Mouse (Mus musculus) G1E-ER4 (cell line): ENCODE data around the gene Mllt11. TPM values are rescaled to one million over a fixed set of nuclear protein-coding genes. Genes with fewer than 3 reads are reported as not detected.

Experiments used
- GATA1 ChIP-seq: IDR thresholded peaks from one replicate; pipeline ENCODE4 v1.8.0; 2012; ENCODE audit warnings: low read length, inconsistent platforms
- polyA plus RNA-seq: library from polyadenylated mRNA; stranded (reverse); fragments of >175 nt; gene quantifications from 2 replicates; pipeline ENCODE4 v1.2.3, GENCODE M21; 2012

The Mllt11 gene
- polyA plus RNA-seq, 1 experiment: 2.4 TPM

DNA sequence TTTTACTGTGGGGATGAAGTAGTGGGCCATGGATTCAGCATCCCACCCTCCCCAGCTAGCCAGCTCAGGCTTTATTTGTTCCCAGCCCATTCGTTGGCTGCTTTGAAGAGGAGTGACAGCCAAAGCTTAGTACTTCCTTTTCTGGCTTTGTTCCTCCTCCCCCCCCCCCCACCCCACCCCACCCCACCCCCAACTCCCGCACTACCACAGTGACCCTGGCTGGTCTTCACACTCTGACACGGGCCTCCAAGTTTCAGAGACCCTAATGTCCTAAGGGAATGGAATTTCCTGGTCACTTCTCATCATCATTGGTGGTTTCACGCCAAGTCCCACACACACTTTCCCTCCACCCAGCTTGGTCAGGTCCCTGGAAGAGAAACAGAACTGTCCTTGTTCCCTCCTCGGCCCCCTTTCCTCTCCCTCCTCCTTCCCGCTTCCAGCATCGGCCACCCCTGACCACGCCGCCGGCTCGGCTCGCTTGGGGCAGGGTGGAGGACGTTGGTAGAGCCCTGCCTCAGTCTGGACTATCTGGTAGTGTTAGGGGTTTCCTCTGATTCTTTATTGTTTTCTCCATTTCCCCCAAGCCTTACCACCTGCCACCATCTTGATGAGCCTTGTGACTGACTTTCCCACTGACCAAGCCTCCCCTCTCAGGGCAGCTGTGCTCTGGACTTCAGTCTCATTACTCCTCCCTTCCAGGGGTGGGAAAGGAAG is 2.0 kb downstream of the Mllt11 start:
- no peak for TF ChIP-seq GATA1

DNA sequence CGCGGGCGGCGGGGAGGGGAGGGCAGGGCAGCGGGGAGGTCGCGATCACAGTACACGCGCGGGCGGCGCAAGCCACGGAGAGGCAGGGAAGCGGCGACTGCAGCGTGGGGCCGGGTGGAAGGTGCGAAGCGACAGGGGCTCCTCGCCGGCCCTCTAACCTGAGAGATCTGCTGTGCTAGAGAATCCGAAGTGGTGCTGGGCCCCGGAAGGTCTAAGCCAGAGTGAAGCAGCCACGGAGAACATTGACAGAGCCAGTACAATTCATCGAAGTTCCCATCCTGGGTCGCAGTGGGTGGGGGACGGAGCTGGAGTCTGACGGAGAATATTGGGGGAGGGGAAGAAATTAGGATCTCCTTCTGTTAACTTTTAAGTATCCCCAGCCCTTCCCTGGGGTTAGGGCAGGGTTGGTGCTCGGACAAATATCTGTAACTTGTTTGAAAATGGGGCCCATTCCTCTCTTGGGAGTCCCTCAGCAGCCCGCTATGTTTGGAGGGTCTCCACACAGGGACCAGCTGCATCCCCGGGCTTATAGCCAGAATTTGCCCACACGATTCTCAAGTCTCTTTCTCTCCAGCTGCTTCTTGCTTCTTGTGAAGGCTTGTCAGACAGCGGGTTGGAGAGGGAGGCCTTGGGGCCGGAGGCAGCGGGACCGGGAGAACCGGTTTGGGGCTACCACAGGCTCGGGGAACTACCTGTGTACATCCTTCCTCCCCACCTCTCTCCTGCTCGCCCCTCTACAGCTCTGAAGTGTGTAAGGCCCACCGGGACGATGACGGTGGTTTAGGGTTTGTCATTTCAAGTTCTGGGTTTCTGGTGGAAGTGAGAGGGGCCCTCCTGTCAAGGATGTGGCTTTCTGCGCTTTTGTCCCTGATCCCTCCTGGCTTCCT is 2.8 kb downstream of the Mllt11 start:
- no peak for TF ChIP-seq GATA1

DNA sequence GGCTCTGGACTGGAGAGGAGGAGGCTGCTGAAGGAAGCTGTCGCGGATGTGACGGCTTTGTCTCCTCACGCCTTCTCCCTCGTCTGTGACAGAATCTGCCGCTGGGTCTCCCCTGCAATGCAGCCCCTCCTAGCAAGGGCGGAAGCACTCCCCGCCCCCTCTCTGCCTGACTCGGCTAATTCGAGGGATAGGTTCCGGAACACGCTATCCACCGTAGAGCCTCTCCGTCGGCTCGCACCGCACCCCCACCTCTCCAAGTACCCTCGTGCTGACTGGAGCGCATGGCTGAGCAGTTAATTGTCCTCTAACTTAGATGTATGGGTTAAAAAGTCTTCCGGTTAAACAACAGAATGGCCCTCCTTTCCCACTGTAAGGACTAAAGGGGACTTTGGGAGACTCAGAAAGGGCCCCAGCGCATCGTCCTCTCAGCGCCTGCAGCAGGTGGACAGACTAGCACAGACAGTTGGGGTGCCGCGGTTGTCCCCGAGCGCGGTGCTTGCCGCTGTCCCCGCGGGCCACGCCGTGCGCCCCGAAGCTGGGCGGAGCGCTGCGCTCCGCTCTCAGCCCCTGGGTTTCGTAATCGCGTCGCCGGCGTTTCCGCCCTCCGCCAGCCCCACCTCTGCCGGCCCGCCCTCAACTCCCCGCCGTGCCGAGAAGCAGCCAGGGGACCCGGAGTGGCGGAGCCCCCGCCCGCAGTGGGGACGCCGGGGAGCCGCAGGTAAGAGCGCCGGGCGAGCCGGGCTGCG is 3.6 kb downstream of the Mllt11 start, which contains the start of gene Cdc42se1:
TSS of gene Cdc42se1 (plus strand) at position 585 of the 746 bp plus-strand sequence.
- no peak for TF ChIP-seq GATA1

DNA sequence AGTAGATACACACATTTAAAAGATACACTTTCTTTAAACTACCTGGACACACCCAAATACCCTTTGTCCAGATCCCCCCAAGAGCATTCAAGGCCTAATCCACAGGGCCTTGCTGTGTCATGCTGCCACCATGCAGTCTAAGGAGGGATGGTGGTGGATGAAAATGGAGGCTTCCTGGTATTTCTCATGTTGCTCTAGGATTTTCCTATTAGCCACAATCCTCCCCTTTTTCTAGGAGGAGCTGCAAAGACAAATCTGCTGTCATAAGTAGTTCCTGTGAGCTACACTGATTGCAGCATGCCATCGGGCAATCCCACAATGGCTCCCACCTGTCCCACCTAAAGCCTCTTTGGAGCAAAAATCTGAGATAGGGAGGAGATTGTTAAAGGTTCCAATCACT is 4.8 kb downstream of the Mllt11 start:
- no peak for TF ChIP-seq GATA1

DNA sequence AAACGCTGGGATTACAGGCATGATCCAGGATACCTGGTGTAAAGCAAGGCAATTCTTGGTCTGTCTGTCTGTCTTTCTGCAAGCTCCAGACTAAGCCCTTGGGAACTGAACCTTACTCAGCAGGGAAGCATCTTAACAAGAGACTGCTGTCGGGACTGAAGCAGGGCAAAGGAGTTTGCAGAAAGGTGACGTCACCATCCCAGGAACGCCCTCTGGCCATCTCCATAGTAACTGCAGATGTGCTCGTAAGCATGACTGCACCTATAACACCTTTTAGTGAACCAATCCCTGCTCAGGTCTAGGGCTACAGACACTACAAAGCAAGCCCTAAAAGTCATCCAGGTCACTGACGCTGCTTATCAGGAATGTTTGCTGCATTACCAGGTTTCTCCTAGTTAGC is 7.7 kb downstream of the Mllt11 start:
- no peak for TF ChIP-seq GATA1

DNA sequence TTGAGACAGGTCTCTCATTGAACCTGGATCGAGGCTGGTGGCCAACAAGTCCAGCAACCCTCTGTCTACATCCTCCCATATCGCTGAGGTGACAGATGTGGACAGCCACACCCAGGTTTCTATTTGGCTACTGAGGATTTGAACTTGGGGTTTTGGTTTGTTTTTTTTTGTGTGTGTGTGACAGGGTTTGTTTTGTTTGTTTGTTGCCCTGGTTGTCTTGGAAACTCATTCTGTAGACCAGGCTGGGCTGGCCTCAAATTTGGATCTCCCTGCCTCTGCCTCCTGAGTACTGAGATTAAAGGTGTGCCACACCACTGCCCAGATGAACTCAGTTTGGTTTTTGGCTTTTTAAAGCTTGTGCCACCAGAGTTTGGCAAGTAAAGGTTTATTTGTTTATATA is 8.9 kb downstream of the Mllt11 start:
- no peak for TF ChIP-seq GATA1

DNA sequence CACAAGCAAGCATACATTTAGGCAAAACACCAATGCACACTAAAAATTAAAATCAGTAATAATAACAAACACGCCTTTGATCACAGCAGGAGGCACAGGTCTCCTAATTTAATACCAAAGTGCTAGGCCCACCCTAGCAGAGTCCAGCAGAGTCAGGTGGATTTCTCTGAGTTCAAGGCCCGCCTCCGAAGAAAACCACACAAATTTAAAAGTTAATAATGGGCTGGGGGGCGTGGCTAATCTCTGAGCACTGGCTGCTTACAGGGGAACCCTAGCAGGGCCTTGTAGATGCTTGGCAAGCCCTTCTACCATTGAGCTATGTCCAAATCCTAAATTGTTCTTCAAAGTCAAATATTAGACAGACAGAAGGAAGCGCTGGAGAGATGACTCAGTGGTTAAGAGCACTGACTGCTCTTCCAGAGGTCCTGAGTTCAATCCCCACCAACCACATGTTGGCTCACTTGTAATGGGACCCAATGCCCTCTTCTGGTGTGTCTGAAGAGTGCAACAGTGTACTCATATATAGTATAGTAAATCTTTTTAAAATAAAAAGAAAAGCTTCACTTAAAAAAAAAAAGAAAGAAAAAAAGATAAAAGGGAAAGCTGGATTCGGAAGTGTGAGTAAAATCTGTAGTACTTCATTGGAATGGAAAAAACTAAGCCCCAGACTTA is 13.4 kb downstream of the Mllt11 start:
- TF ChIP-seq GATA1: no peak

DNA sequence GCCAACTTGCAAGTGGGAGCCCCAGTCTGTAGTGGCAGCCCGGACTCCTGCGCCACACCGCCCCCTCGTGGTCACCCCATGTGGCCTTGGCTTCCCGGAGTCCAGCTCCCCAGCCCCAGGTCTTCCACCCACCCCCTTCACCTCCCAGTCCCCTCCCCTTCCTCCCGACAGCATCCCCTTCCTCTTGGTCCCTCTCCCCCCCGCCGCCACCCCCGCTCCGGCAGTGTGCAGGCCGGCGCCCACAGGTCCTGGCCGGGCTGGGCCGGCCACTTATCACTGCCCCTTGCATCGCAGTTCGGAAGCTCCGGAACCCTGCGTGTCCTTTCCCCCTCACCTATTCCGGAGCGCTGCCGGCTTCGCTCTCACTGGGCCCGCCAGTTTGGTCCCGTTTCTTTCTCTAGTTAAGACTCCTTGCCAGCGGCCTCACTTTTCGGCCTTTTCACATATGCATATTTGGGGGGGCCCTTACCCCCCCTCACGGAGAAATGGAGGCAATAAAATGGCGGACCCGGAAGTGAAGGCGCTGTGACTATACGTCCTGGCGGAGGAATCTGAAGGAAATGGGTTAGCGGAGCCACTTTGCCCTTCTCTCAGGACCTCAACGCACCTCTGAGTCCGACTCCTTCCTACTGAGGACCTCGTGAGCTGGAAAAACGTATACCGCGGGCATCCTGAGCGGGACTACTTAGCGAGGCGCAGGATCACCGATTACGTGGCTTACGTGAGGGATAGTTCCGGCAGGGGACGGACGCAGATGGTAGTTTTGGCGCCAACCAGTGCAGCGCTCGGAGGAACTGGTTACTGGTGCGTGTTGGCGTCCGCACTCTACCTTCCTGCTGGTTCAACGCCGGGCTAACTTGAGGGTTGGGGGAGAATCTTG is 14.5 kb downstream of the Mllt11 start, which contains the start of gene Gabpb2:
TSS of gene Gabpb2 (minus strand) at position 662 of the 880 bp plus-strand sequence.
- no peak for TF ChIP-seq GATA1

DNA sequence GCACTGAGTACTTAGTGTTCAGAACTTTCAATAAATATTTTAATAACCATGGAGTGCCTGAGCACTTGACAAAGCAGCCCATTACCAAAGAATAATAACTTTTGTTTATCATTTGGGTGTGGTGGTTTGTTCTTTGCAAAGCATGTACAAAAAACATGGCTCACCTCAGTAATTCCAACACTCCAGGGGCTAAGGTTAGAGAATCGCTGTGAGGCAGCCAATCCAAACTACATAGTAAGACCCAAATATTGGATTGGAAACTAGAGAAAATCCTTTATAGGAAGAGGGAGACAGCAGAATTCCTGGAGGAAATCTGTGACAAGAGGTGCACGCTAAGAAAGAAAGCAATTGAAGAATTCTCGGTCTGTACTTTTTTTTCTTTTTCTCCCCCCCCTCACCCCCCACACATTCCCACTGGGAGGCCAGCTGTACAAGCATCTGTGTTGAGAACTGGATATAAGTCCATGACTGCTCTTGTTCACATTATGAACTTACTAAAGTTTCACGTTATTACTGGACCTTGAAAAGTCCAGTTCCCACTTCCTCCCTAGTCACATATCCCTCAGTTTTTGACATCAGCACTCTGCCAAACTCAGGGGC is 15.2 kb downstream of the Mllt11 start:
- no peak for TF ChIP-seq GATA1

DNA sequence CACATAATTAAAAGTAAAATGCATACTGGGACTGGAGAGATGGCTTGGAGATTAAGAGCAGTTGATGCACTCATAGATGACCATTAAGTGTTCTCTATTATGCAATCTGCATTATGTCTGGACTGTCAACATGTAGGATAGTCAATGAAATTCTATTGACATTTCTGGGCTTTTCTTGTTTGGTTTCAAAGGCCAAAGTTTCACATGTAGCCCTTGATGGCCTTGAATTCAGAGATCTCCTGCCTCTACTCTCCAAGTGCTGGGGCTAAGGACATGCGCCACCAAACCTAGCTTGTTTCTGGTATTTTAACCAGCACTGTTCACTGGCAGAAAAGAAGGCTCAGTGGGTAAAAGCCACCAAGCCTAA is 18.4 kb downstream of the Mllt11 start:
- TF ChIP-seq GATA1: no peak

DNA sequence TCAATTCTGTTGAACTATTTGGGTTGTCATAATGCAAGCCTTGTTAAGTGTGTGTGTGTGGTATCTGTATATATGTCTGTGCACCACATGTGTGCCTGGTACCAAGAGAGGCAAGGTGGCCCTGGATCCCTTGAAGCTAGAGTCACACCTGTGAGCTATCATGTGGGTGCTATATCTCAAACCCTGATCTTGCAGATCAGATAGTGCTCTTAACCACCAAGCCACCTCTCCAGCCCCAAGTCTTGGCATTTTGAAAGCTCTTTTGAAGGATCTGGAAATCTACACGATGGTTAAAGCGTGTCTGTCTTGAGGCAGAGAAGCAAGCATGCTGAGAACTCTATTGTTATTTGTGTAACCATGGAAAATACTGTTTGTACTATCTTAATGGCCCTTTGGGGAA is 21.4 kb downstream of the Mllt11 start:
- TF ChIP-seq GATA1: peak; percentile 28

DNA sequence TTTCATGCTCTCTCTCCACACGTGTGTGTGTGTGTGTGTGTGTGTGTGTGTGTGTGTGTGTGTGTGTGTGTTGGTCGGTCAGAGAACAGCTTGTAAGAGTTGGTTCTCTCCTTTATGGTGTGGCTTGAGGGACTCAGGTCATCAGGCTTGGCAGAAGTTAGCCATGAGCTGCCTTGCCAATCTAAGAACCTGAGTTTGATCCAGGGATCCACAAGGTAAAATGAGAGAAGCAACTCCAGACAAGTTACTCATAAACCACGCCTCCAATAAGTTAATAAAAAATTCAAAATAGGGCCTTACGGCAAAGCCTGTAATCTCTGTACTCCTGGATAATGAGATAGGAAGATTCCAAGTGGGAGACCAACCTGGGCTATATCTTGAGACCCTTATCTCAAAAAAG is 23.7 kb downstream of the Mllt11 start:
- no peak for TF ChIP-seq GATA1

DNA sequence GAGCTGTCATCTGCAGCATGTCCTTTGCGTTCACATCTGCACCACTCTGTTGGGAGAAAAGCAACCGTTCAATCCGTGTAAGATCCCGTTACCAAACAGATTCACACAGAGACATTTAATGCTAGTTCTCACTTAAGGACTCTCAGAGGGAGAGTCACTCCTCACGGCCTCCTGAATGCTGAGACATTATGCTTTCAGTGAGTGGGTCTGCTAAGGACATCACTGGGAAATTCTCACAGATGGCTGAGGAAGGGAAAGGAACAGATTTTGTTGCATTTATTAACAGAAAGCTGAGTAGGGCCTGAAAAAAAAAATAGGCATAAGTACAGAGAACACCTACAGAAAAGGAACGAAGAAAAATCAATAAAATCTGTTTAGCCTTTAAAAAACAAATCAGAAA is 28.1 kb downstream of the Mllt11 start:
- no peak for TF ChIP-seq GATA1

DNA sequence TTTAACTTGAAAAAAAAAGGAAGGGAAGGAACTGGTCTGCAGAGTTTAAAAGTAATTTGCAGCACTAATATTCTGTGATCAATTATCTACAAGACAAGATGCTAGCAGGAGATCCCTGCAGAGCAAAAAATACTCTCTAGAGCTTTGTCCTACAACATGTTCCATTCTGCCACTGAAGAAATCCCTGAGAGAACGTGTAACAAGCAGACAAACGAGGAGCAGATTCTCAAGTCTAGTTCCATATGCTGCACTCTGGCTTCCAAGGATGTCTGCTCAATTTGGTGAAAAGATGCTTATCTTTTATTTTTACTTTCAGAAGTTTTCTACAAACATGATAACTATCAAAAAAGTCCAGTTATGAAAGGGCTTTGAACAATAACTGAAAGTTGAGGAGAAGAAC is 31.4 kb downstream of the Mllt11 start:
- no peak for TF ChIP-seq GATA1

DNA sequence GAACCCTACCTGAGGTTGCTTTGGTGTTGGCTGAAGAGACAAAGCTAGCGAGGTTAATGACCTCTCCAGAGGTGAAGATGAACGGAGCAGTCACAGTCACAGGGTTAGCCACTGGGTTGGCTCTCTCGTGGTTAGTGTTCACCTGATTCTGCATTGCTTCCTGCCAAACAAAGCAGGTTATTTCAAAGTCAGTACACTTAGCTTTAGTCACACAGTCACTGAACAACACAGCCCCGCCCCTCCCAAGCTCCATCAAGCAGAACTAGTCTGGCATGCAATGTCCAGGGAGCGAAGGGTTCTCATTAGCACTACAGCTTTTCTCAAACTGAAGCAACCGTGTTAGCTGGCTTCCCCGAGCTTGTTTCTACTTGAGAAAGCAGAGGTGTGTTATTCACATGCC is 31.8 kb downstream of the Mllt11 start:
- TF ChIP-seq GATA1: no peak
